Mouse (Mus musculus): ENCODE data around the gene Camk1d. TPM values are rescaled to one million over a fixed set of nuclear protein-coding genes. Genes with fewer than 3 reads are reported as not detected.
"Not testable (repeated sequence)": the region's sequence is repeated elsewhere in the genome, so short reads cannot be mapped to it uniquely, and the experiment has no call there.

The Camk1d gene
- polyA plus RNA-seq, 1 experiment: 0.28 TPM

GRCm38 (mm10) chr2:5563685-5564084 is 150.6 kb downstream of the Camk1d start:
- Histone ChIP-seq H3K9me3 (peaks cover 3% of the 10 kb centered on the region; the same call in 1 of the 2 replicates), H3K36me3 (replicated peaks; ENCODE audit: low read length) (no peaks in the 10 kb centered on the region), H3K4me3 (replicated peaks) (no peak overlapping the region), H3K4me1 (peaks cover 4% of the 10 kb centered on the region), H3K27me3 (replicated peaks) (peaks cover 3% of the 10 kb centered on the region)
- TF ChIP-seq FLI1 (IDR thresholded peaks at IDR 0.05; ENCODE audit: low read length) (no peak), GATA1 (IDR thresholded peaks at IDR 0.05; ENCODE audit: borderline replicate concordance, low read length) (no peak)

- Histone ChIP-seq H3K36me3 (replicated peaks; ENCODE audit: low read length) (no peaks in the 10 kb centered on the region), H3K4me3 (replicated peaks) (no peak overlapping the region), H3K9me3 (peaks cover 3% of the 10 kb centered on the region; the same call in 1 of the 2 replicates), H3K27me3 (replicated peaks) (peaks cover 3% of the 10 kb centered on the region), H3K4me1 (no peaks in the 10 kb centered on the region)
- TF ChIP-seq FLI1 (IDR thresholded peaks at IDR 0.05; ENCODE audit: low read length) (no peak), GATA1 (IDR thresholded peaks at IDR 0.05; ENCODE audit: borderline replicate concordance, low read length) (no peak)
Observed at GRCm38 (mm10) chr2:5561446-5561845, 152.9 kb downstream of the Camk1d start.

DNA sequence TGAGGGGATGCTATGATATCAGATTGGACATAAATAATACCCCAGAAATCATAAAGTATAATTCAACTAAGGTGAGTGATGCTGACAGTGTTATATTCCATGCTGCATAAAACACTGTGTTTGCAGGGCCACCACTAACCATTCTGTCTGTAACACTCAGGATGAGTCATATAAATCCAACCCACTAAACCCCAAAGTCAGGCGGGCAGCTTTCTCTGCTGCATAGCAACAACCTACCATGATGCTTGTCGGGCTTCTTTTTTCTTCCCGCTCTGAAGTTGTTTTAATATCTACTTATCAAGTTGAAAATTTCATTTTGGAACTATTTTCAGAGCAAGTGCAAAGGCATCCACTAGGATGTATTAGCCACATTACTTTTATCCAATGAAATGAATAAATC is 161.1 kb downstream of the Camk1d start:
- no peaks in the 10 kb centered on the region for H3K27me3 ChIP-seq (replicated peaks)
- TF ChIP-seq FLI1 (IDR thresholded peaks at IDR 0.05; ENCODE audit: low read length) (no peak), GATA1 (IDR thresholded peaks at IDR 0.05; ENCODE audit: borderline replicate concordance, low read length) (no peak)

GRCm38 (mm10) chr2:5551758-5552255 is 162.5 kb downstream of the Camk1d start:
- Histone ChIP-seq H3K36me3 (replicated peaks; ENCODE audit: low read length) (no peaks in the 10 kb centered on the region), H3K27me3 (replicated peaks) (no peaks in the 10 kb centered on the region), H3K4me1 (no peaks in the 10 kb centered on the region), H3K4me3 (replicated peaks) (no peak overlapping the region), H3K9me3 (peaks cover 4% of the 10 kb centered on the region; the same call in 1 of the 2 replicates)
- TF ChIP-seq FLI1 (IDR thresholded peaks at IDR 0.05; ENCODE audit: low read length) (no peak), GATA1 (IDR thresholded peaks at IDR 0.05; ENCODE audit: borderline replicate concordance, low read length) (no peak)

More for the DNA sequence above, 161.1 kb downstream of the Camk1d start:
- no peak overlapping the region for H3K4me3 ChIP-seq (replicated peaks)
- H3K4me1 ChIP-seq: no peaks in the 10 kb centered on the region
- peaks cover 4% of the 10 kb centered on the region; the same call in 1 of the 2 replicates for H3K9me3 ChIP-seq
- no peaks in the 10 kb centered on the region for H3K36me3 ChIP-seq (replicated peaks; ENCODE audit: low read length)

DNA sequence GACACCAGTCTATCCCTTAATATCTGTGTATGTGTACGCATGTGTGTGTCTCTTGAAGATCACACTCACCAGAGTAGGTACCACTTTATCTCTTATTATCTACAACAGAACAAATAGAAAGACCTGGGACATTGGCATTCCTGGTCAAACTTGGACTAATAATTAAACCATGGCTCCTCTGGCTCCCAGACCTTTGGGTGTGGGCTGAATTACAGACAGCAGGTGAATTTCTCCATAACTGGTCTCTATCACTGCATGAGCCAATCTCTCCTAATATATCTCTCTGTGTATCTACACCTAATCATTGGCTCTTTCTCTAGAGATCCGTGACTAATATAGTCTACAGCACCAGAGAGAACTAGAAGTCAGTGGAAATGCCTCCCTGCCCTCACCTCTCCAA is 165.0 kb downstream of the Camk1d start:
- Histone ChIP-seq H3K36me3 (replicated peaks; ENCODE audit: low read length) (no peaks in the 10 kb centered on the region), H3K4me3 (replicated peaks) (no peak overlapping the region), H3K27me3 (replicated peaks) (no peaks in the 10 kb centered on the region), H3K9me3 (peaks cover 4% of the 10 kb centered on the region; the same call in 1 of the 2 replicates), H3K4me1 (no peaks in the 10 kb centered on the region)
- TF ChIP-seq FLI1 (IDR thresholded peaks at IDR 0.05; ENCODE audit: low read length) (no peak), GATA1 (IDR thresholded peaks at IDR 0.05; ENCODE audit: borderline replicate concordance, low read length) (no peak)

GRCm38 (mm10) chr2:5548872-5549271 is 165.4 kb downstream of the Camk1d start:
- Histone ChIP-seq H3K4me1 (no peaks in the 10 kb centered on the region), H3K27me3 (replicated peaks) (no peaks in the 10 kb centered on the region), H3K36me3 (replicated peaks; ENCODE audit: low read length) (no peaks in the 10 kb centered on the region), H3K4me3 (replicated peaks) (no peak overlapping the region), H3K9me3 (peaks cover 4% of the 10 kb centered on the region; the same call in 1 of the 2 replicates)
- TF ChIP-seq FLI1 (IDR thresholded peaks at IDR 0.05; ENCODE audit: low read length) (no peak), GATA1 (IDR thresholded peaks at IDR 0.05; ENCODE audit: borderline replicate concordance, low read length) (no peak)

- TF ChIP-seq FLI1 (IDR thresholded peaks at IDR 0.05; ENCODE audit: low read length) (no peak), GATA1 (IDR thresholded peaks at IDR 0.05; ENCODE audit: borderline replicate concordance, low read length) (no peak)
- no peaks in the 10 kb centered on the region for H3K9me3 ChIP-seq
- H3K4me1 ChIP-seq: no peaks in the 10 kb centered on the region
- no peaks in the 10 kb centered on the region for H3K27me3 ChIP-seq (replicated peaks)
- no peak overlapping the region for H3K4me3 ChIP-seq (replicated peaks)
- no peaks in the 10 kb centered on the region for H3K36me3 ChIP-seq (replicated peaks; ENCODE audit: low read length)
Observed at GRCm38 (mm10) chr2:5540870-5541269, 173.4 kb downstream of the Camk1d start.

- H3K4me1 ChIP-seq; H3K4me3 ChIP-seq (replicated peaks); H3K9me3 ChIP-seq; H3K27me3 ChIP-seq (replicated peaks); H3K36me3 ChIP-seq (replicated peaks; ENCODE audit: low read length): not testable (repeated sequence)
Observed at GRCm38 (mm10) chr2:5539894-5540293, 174.4 kb downstream of the Camk1d start.

- H3K36me3 ChIP-seq (replicated peaks; ENCODE audit: low read length): no peaks in the 10 kb centered on the region
- H3K9me3 ChIP-seq: peaks cover 7% of the 10 kb centered on the region; the same call in 1 of the 2 replicates
- TF ChIP-seq GATA1 (IDR thresholded peaks at IDR 0.05; ENCODE audit: borderline replicate concordance, low read length): no peak
- TF ChIP-seq FLI1 (IDR thresholded peaks at IDR 0.05; ENCODE audit: low read length): no peak
- no peak overlapping the region for H3K4me3 ChIP-seq (replicated peaks)
- no peaks in the 10 kb centered on the region for H3K27me3 ChIP-seq (replicated peaks)
- no peaks in the 10 kb centered on the region for H3K4me1 ChIP-seq
Observed at GRCm38 (mm10) chr2:5533868-5534267, 180.4 kb downstream of the Camk1d start.

- Histone ChIP-seq H3K27me3 (replicated peaks) (no peaks in the 10 kb centered on the region), H3K36me3 (replicated peaks; ENCODE audit: low read length) (no peaks in the 10 kb centered on the region), H3K4me1 (no peaks in the 10 kb centered on the region), H3K9me3 (peaks cover 9% of the 10 kb centered on the region; the same call in 1 of the 2 replicates), H3K4me3 (replicated peaks) (no peak overlapping the region)
- no peak for TF ChIP-seq FLI1 (IDR thresholded peaks at IDR 0.05; ENCODE audit: low read length)
- no peak for TF ChIP-seq GATA1 (IDR thresholded peaks at IDR 0.05; ENCODE audit: borderline replicate concordance, low read length)
Observed at GRCm38 (mm10) chr2:5529992-5530391, 184.3 kb downstream of the Camk1d start.

DNA sequence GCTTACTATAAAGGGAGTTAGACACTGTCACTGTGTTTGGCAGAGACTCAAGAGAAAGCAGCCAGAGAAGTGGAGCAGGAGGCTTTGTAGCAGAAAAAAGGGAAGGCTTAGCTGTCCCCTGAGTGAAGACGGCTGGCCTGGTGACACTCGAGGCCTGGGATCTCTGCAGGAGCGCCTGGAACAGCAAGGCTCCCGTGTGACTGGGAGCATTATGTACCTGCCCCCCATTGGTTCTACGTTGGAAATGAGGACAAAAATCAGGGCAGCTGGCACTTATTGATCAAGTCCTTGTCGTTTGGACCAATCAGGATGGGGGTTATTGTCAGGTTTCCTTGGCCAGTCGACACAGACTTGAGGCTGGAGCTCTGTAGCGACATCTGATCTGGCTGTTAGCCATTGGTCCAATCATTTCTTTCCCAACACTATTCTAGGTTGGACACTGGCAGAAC is 195.1 kb downstream of the Camk1d start:
- Histone ChIP-seq H3K4me3 (replicated peaks) (no peak overlapping the region), H3K4me1 (no peaks in the 10 kb centered on the region), H3K27me3 (replicated peaks) (no peaks in the 10 kb centered on the region), H3K36me3 (replicated peaks; ENCODE audit: low read length) (no peaks in the 10 kb centered on the region), H3K9me3 (peaks cover 16% of the 10 kb centered on the region)
- TF ChIP-seq GATA1 (IDR thresholded peaks at IDR 0.05; ENCODE audit: borderline replicate concordance, low read length): no peak
- TF ChIP-seq FLI1 (IDR thresholded peaks at IDR 0.05; ENCODE audit: low read length): no peak
